Mouse (Mus musculus): ENCODE data around the gene Dmp1. TPM values are rescaled to one million over a fixed set of nuclear protein-coding genes. Genes with fewer than 3 reads are reported as not detected.

The Dmp1 gene
- polyA plus RNA-seq, 1 experiment from 2014 or later: 0.06 TPM

Other genes starting within 250 kb of the Dmp1 start
- gene Hsd17b13, start 225.2 kb upstream of the Dmp1 start, polyA plus RNA-seq (2016; fragmentation: Nextera tagmentation; extraction: Ambion mirVana): not detected in 2 replicates
- 2.1 and 2.6 TPM in 2 replicates for gene Hsd17b11, start 180.7 kb upstream of the Dmp1 start, polyA plus RNA-seq (2016; fragmentation: Nextera tagmentation; extraction: Ambion mirVana)
- 63.1 and 65.1 TPM in 2 replicates for gene Nudt9, start 156.3 kb upstream of the Dmp1 start, polyA plus RNA-seq (2016; fragmentation: Nextera tagmentation; extraction: Ambion mirVana)
- gene Gm17660, start 125.0 kb upstream of the Dmp1 start, polyA plus RNA-seq (2016; fragmentation: Nextera tagmentation; extraction: Ambion mirVana): not detected in 2 replicates
- gene Sparcl1, start 88.9 kb upstream of the Dmp1 start, polyA plus RNA-seq (2016; fragmentation: Nextera tagmentation; extraction: Ambion mirVana): 26.5 and 28.3 TPM in 2 replicates
- not detected in 2 replicates for gene Dspp, start 31.9 kb upstream of the Dmp1 start, polyA plus RNA-seq (2016; fragmentation: Nextera tagmentation; extraction: Ambion mirVana)
- gene Ibsp, start 96.6 kb downstream of the Dmp1 start, polyA plus RNA-seq (2016; fragmentation: Nextera tagmentation; extraction: Ambion mirVana): 0.20 and 0.28 TPM in 2 replicates
- not detected in 2 replicates for gene Mepe, start 122.7 kb downstream of the Dmp1 start, polyA plus RNA-seq (2016; fragmentation: Nextera tagmentation; extraction: Ambion mirVana)
- gene Spp1, start 232.5 kb downstream of the Dmp1 start, polyA plus RNA-seq (2016; fragmentation: Nextera tagmentation; extraction: Ambion mirVana): 6.0 and 6.5 TPM in 2 replicates

Data from embryonic facial prominence, embryonic 10.5 days (tissue).